ENCODE assay signal across 9 mouse cellular contexts in genomic region chr11:7064484-7065185, GRCm38 (mm10). TPM values are rescaled to one million over a fixed set of nuclear protein-coding genes. Genes with fewer than 3 reads are reported as not detected.
DNase-seq lines count a peak whose midpoint lies in the region; ATAC-seq and TF ChIP-seq lines count a peak whose summit lies in the region.
"Had no signal": no experiment of that assay in that cellular context is flagged by ENCODE, and none has a peak within 500 bp of the region (broad histone marks: within the 10 kb centered on the region; RNA-seq: fewer than 3 reads in every experiment).

No protein-coding gene starts in this region.

- no peaks in the 10 kb centered on the region for H3K36me3 ChIP-seq in intestine, embryonic 15.5 days
- H3K36me3 ChIP-seq in midbrain, embryonic 13.5 days = no peaks in the 10 kb centered on the region

- H3K4me1 ChIP-seq in intestine, embryonic 15.5 days (replicated peaks) = peaks cover 17% of the 10 kb centered on the region
- peaks cover 36% of the 10 kb centered on the region for H3K4me1 ChIP-seq in midbrain, embryonic 13.5 days (replicated peaks)

- H3K9ac ChIP-seq in intestine, embryonic 15.5 days = no peak overlapping the region
- H3K9ac ChIP-seq in midbrain, embryonic 13.5 days (replicated peaks) = peak overlapping the region; percentile 69

- ATAC-seq in intestine, embryonic 15.5 days = peak; percentile 38
- ATAC-seq in midbrain, embryonic 13.5 days = 0 out of 2 replicates have a peak, but pooled peaks have one; percentile 1

- H3K27ac ChIP-seq in left cerebral cortex, adult 2 months = peak overlapping the region; percentile 97
- H3K27ac ChIP-seq in intestine, embryonic 15.5 days = no peak overlapping the region
- no peak overlapping the region for H3K27ac ChIP-seq in midbrain, embryonic 13.5 days

- DNase-seq in left cerebral cortex, adult 2 months (ENCODE audit: extremely low spot score in 1 of 2, low spot score in 2 of 2) = peak in 1 of 2 experiments; percentile 19
- DNase-seq in left cerebral cortex, postnatal 4 days = no peak
- peak; percentile 43 for DNase-seq in embryo, embryonic 11 days
- DNase-seq in left cerebral cortex, postnatal 10 days (ENCODE audit: extremely low spot score in 1 of 2, low spot score in 2 of 2) = no peak
- no peak for DNase-seq in thymus, postnatal 14 days
- no peak for DNase-seq in right cerebral cortex, adult 2 months (ENCODE audit: low spot score in 2 of 2)

- peaks cover 52% of the 10 kb centered on the region for H3K27me3 ChIP-seq in intestine, embryonic 15.5 days (replicated peaks)
- H3K27me3 ChIP-seq in midbrain, embryonic 13.5 days = peaks cover 53% of the 10 kb centered on the region
- H3K27me3 ChIP-seq: Patski had no signal

- H3K9me3 ChIP-seq in intestine, embryonic 15.5 days = no peaks in the 10 kb centered on the region
- no peaks in the 10 kb centered on the region for H3K9me3 ChIP-seq in midbrain, embryonic 13.5 days

- peak overlapping the region; percentile 89 for H3K4me3 ChIP-seq in left cerebral cortex, adult 2 months
- H3K4me3 ChIP-seq in intestine, embryonic 15.5 days (replicated peaks) = peak overlapping the region; percentile 60
- peak overlapping the region; percentile 67 for H3K4me3 ChIP-seq in midbrain, embryonic 13.5 days (replicated peaks)

- no peak for TF ChIP-seq CTCF in left cerebral cortex, adult 2 months (IDR thresholded peaks at IDR 0.05)

- intact Hi-C loops in left cerebral cortex, adult 2 months (cut with DNase I) = loop anchor here (2.0 to 10.0 kb wide), 5 partner anchors 46 to 590 kb away; partner anchors contain the start of genes Purb and Ramp3
- intact Hi-C loops in left cerebral cortex, postnatal 4 days (cut with DNase I) = loop anchor here (10.0 kb wide), 1 partner anchor 180 kb away; no protein-coding TSS in a partner anchor
- intact Hi-C loops in left cerebral cortex, postnatal 10 days (cut with DNase I) = loop anchor here (5.0 to 10.0 kb wide), 2 partner anchors 52 to 410 kb away; partner anchors contain the start of gene Ramp3

- 4% methylated on average over 26 of the region's 26 CpGs for WGBS in intestine, embryonic 15.5 days
- 7% methylated on average over 26 of the region's 26 CpGs for WGBS in midbrain, embryonic 13.5 days

- peak overlapping the region; percentile 96 for H3K4me2 ChIP-seq in intestine, embryonic 15.5 days (replicated peaks)
- peak overlapping the region; percentile 90 for H3K4me2 ChIP-seq in midbrain, embryonic 13.5 days (replicated peaks)

RNA-seq across cellular contexts. Expression of gene Adcy1, which starts 1.3 kb away (rescaled TPM):
- 100 to 1,000 TPM; 298 to 316 TPM for total RNA-seq in left cerebral cortex, adult 2 months (2021)
- total RNA-seq in left cerebral cortex, postnatal 4 days (2021) = 100 to 1,000 TPM; 328 to 375 TPM
- 0.96 and 1.1 TPM in 2 replicates for polyA plus RNA-seq in intestine, embryonic 15.5 days (2015; fragmentation: Nextera tagmentation; extraction: Ambion mirVana)
- 2.8 and 3.0 TPM in 2 replicates for polyA plus RNA-seq in midbrain, embryonic 13.5 days (2015; fragmentation: Nextera tagmentation; extraction: Ambion mirVana)
- 100 to 1,000 TPM; 428 to 485 TPM for total RNA-seq in left cerebral cortex, postnatal 10 days (2021)
